Mouse (Mus musculus) heart, adult 11 months (tissue): ENCODE data around the gene Gm4707.
"Not testable (repeated sequence)": the region's sequence is repeated elsewhere in the genome, so short reads cannot be mapped to it uniquely, and the experiment has no call there.

Experiments used
- DNase-seq: peaks from one replicate; pipeline ENCODE4 v3.0.0; 2022

Gene Gm4707

GRCm38 (mm10) chr17:71443273-71443672 is 16.4 kb downstream of the Gm4707 start:
- no peak for DNase-seq

DNA sequence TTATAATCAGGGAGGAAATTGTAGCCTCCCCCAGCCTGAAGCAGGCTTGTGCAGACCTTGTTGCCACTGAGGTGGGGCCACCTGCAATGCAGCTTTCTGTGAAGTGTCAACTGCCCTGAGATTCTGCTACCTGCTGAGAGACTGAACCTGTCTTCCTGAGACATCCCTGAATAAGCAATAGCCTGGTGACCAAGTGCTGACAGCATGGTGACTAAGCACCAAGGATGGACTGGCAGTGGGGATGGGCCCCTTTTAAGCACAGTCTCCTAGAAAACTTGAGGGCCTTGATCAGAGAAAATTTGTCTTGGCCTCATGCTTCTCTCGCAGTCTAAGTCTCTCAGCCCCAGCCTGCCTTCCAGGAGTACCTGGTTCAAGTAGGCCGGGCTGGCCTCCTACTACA is 37.2 kb downstream of the Gm4707 start:
- DNase-seq: not testable (repeated sequence)

DNA sequence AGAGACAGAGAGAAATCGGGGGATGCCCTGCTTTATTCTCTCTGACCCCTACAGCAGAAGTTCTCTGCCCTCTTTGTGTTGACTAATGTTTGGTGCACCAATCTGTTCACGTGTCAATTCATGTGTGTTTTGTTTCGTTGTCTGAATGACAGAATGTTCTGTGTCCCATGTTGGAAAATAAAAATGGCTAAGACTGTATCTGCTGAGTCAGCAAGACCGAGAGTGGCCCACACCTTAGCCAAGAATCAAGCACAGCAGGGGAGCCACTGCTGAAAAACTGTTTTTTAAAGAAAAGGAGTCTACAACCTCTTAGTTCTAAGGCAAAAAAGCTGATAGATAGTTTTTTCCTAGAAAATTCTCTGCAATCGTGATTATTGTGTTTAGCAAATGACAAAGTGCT is 40.3 kb downstream of the Gm4707 start:
- not testable (repeated sequence) for DNase-seq

DNA sequence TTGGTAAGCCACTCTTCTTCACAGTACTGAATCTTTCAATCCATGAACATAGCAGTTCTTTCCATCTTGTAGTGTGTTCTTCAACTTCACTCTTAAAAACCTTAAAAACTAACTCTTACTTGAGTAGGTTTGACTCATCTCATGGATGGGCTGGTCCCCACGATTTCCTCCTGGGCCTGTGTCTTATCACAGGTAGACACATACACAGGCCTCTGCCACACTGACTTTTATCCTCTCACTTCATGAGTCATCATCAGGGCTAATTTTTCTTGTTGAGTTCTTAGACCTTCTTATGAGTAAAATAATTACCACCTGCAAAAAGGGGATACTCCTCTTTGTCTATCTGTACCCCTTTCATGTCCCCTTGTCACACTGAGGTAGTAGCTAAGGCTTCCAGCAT is 42.7 kb downstream of the Gm4707 start:
- no peak for DNase-seq
